Mouse (Mus musculus) lung, embryonic 16.5 days (tissue): ENCODE data around the gene Adgrb3. TPM values are rescaled to one million over a fixed set of nuclear protein-coding genes. Genes with fewer than 3 reads are reported as not detected.

Source experiments
- ATAC-seq: fragments of 200-750 bp; cut with Nextera tagmentation; 2 replicates; pipeline ENCODE4 v1.8.0; 2017; ENCODE audit warnings: low read depth, mild to moderate bottlenecking, moderate library complexity
- H3K27ac ChIP-seq: fragments of 300-500 bp; sonication (generic); 2 replicates; pipeline ENCODE4 v1.5.1; 2014; ENCODE audit warnings: mild to moderate bottlenecking, control low read depth, low read length
- H3K27me3 ChIP-seq: fragments of 300-500 bp; sonication (generic); 2 replicates; pipeline ENCODE4 v1.6.1; 2014; ENCODE audit warnings: low read depth, low read length, mixed read lengths; ENCODE audit not compliant: control insufficient read depth, insufficient read depth
- H3K36me3 ChIP-seq: fragments of 300-500 bp; sonication (generic); 2 replicates; pipeline ENCODE4 v1.6.1; 2014; ENCODE audit warnings: low read length; ENCODE audit not compliant: control insufficient read depth, insufficient read depth
- H3K4me1 ChIP-seq: fragments of 300-500 bp; sonication (generic); replicated peaks from 2 replicates; pipeline ENCODE4 v1.6.1; 2014; ENCODE audit warnings: low read length, mixed read lengths; ENCODE audit not compliant: control insufficient read depth, insufficient read depth
- H3K4me2 ChIP-seq: fragments of 300-500 bp; sonication (generic); 2 replicates; pipeline ENCODE4 v1.6.1; 2014; ENCODE audit warnings: low read depth, low read length, control low read depth
- H3K4me3 ChIP-seq: fragments of 300-500 bp; sonication (generic); 2 replicates; pipeline ENCODE4 v1.5.1; 2014; ENCODE audit warnings: mild to moderate bottlenecking, low read length, control low read depth
- H3K9ac ChIP-seq: fragments of 300-500 bp; sonication (generic); 2 replicates; pipeline ENCODE4 v1.6.1; 2014; ENCODE audit warnings: low read length, control low read depth
- H3K9me3 ChIP-seq: fragments of 300-500 bp; sonication (generic); 2 replicates; pipeline ENCODE4 v1.6.1; 2016; ENCODE audit warnings: low read length; ENCODE audit not compliant: control insufficient read depth
- WGBS: fragments of 180-500 bp; shearing (Covaris S2); extraction: QIAGEN DNeasy Blood & Tissue Kit; methylation state at CpG from one replicate; pipeline ENCODE4 v1.1.7; 2014; 5-methylcytosine and 5-hydroxymethylcytosine counted together
- polyA plus RNA-seq: library from polyadenylated mRNA; unstranded; fragments of >200 nt; fragmentation: Nextera tagmentation; extraction: Ambion mirVana; gene quantifications from 2 replicates; pipeline ENCODE4 v1.2.1, GENCODE M21; 2015

Adgrb3 gene
- polyA plus RNA-seq, 1 experiment from 2014 or later: 0.51 TPM

GRCm38 (mm10) chr1:25199392-25199791 is 630.1 kb downstream of the Adgrb3 start:
- Histone ChIP-seq H3K9me3 (no peaks in the 10 kb centered on the region), H3K4me1 (no peaks in the 10 kb centered on the region), H3K4me2 (no peak overlapping the region), H3K27me3 (no peaks in the 10 kb centered on the region), H3K36me3 (no peaks in the 10 kb centered on the region), H3K4me3 (no peak overlapping the region), H3K9ac (no peak overlapping the region), H3K27ac (no peak overlapping the region)
- no peak for ATAC-seq

GRCm38 (mm10) chr1:25191986-25192385 is 637.5 kb downstream of the Adgrb3 start:
- no peak overlapping the region for H3K4me2 ChIP-seq
- no peaks in the 10 kb centered on the region for H3K27me3 ChIP-seq
- no peaks in the 10 kb centered on the region for H3K9me3 ChIP-seq
- H3K27ac ChIP-seq: no peak overlapping the region
- H3K4me1 ChIP-seq: no peaks in the 10 kb centered on the region
- WGBS: 68% methylated on average over 11 of the region's 11 CpGs
- no peaks in the 10 kb centered on the region for H3K36me3 ChIP-seq
- no peak overlapping the region for H3K9ac ChIP-seq
- ATAC-seq: no peak
- no peak overlapping the region for H3K4me3 ChIP-seq

- Histone ChIP-seq H3K36me3 (no peaks in the 10 kb centered on the region), H3K9me3 (no peaks in the 10 kb centered on the region), H3K4me3 (no peak overlapping the region), H3K27me3 (no peaks in the 10 kb centered on the region), H3K4me1 (no peaks in the 10 kb centered on the region), H3K27ac (no peak overlapping the region), H3K9ac (no peak overlapping the region), H3K4me2 (no peak overlapping the region)
- no peak for ATAC-seq
- WGBS: 42% methylated on average over 9 of the region's 9 CpGs
Measured at GRCm38 (mm10) chr1:25189261-25189660, 640.2 kb downstream of the Adgrb3 start.

GRCm38 (mm10) chr1:25185909-25186308 is 643.6 kb downstream of the Adgrb3 start:
- H3K4me1 ChIP-seq: no peaks in the 10 kb centered on the region
- no peak overlapping the region for H3K27ac ChIP-seq
- H3K9ac ChIP-seq: no peak overlapping the region
- H3K27me3 ChIP-seq: no peaks in the 10 kb centered on the region
- no peak overlapping the region for H3K4me2 ChIP-seq
- WGBS: 87% methylated on average over 2 of the region's 2 CpGs
- ATAC-seq: no peak
- H3K36me3 ChIP-seq: no peaks in the 10 kb centered on the region
- H3K9me3 ChIP-seq: no peaks in the 10 kb centered on the region
- H3K4me3 ChIP-seq: no peak overlapping the region

DNA sequence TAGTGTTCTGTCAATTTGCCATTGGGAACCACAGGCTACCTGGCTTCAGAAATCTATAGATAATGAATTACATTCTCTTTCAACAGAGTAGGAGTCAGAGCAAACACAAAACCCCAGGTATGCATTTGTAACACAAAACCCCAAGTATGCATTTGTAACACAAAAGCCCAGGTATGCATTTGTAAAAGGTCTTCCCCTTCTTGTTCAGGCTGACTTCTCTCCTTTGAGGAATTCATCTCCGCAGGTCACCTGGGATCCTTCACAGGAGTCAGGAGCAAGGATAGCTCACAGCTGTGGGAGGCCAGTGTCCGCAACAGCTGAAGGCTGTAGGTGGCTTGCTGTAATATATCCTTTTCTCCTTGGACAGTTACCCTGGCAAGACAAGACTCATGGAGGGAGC is 647.6 kb downstream of the Adgrb3 start:
- Histone ChIP-seq H3K27ac (no peak overlapping the region), H3K4me1 (no peaks in the 10 kb centered on the region), H3K36me3 (no peaks in the 10 kb centered on the region), H3K9ac (no peak overlapping the region), H3K9me3 (no peaks in the 10 kb centered on the region), H3K4me2 (no peak overlapping the region), H3K27me3 (no peaks in the 10 kb centered on the region), H3K4me3 (no peak overlapping the region)
- no peak for ATAC-seq
- WGBS: 68% methylated on average over 2 of the region's 2 CpGs

DNA sequence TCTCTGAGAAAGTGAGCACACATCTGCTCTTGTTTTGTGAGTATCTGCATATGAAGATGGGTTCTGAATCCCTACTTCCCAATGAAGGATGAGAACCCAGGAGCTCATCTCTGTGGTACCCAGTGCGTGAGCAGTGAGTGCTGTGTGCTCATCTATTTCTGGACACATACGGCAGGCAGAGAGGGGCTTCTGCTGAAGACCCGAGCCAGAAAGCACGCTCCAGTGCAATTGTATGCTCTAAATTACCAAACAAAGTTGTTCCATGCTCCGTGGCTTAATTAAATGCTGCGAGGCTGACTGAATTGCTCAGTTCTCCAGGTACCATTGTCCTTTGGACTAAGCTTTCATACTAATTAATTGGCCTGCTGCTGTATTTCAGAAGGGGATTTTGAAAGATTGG is 648.9 kb downstream of the Adgrb3 start:
- Histone ChIP-seq H3K9me3 (no peaks in the 10 kb centered on the region), H3K27me3 (no peaks in the 10 kb centered on the region), H3K4me3 (no peak overlapping the region), H3K4me1 (no peaks in the 10 kb centered on the region), H3K4me2 (no peak overlapping the region), H3K36me3 (no peaks in the 10 kb centered on the region), H3K27ac (no peak overlapping the region), H3K9ac (no peak overlapping the region)
- WGBS: 72% methylated on average over 6 of the region's 6 CpGs
- ATAC-seq: no peak

GRCm38 (mm10) chr1:25179860-25180582 is 649.5 kb downstream of the Adgrb3 start:
- Histone ChIP-seq H3K4me1 (no peaks in the 10 kb centered on the region), H3K4me3 (no peak overlapping the region), H3K9me3 (no peaks in the 10 kb centered on the region), H3K27me3 (no peaks in the 10 kb centered on the region), H3K4me2 (no peak overlapping the region), H3K9ac (no peak overlapping the region), H3K27ac (no peak overlapping the region), H3K36me3 (no peaks in the 10 kb centered on the region)
- 68% methylated on average over 9 of the region's 9 CpGs for WGBS
- no peak for ATAC-seq

GRCm38 (mm10) chr1:25178347-25179130 is 651.0 kb downstream of the Adgrb3 start:
- Histone ChIP-seq H3K4me2 (no peak overlapping the region), H3K4me3 (no peak overlapping the region), H3K4me1 (no peaks in the 10 kb centered on the region), H3K27ac (no peak overlapping the region), H3K27me3 (no peaks in the 10 kb centered on the region), H3K9ac (no peak overlapping the region), H3K9me3 (no peaks in the 10 kb centered on the region), H3K36me3 (no peaks in the 10 kb centered on the region)
- no peak for ATAC-seq
- 50% methylated on average over 21 of the region's 21 CpGs for WGBS

DNA sequence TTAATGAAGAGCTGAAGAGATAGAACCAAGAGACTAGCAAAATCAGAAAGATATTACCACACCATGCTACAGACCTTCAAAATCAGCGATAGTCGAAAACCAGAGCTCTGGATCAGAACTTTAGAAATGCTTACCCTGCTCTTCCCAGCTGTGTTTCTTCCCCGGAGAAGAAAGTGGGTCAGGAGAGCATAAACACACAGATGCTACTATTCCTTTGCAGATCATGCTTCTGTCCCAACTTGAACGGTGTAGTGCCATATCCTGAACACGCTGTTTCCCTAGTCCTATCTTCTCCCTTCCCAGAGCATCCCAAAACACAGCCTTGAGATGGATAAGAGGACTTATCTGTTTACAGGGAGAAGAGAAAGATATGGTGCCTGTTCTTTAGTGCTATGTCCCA is 662.4 kb downstream of the Adgrb3 start:
- Histone ChIP-seq H3K4me3 (no peak overlapping the region), H3K9me3 (no peaks in the 10 kb centered on the region), H3K9ac (no peak overlapping the region), H3K4me1 (no peaks in the 10 kb centered on the region), H3K27ac (no peak overlapping the region), H3K36me3 (no peaks in the 10 kb centered on the region), H3K27me3 (no peaks in the 10 kb centered on the region), H3K4me2 (no peak overlapping the region)
- 81% methylated on average over 5 of the region's 5 CpGs for WGBS
- ATAC-seq: no peak
